Mouse (Mus musculus) limb, embryonic 10.5 days (tissue): ENCODE results near the gene Gpam. TPM values are rescaled to one million over a fixed set of nuclear protein-coding genes. Genes with fewer than 3 reads are reported as not detected.
A peak's percentile ranks its signal among the peaks of the same experiment; 100 is the strongest.
"Not testable (repeated sequence)": the region's sequence is repeated elsewhere in the genome, so short reads cannot be mapped to it uniquely, and the experiment has no call there.

Source experiments
- DNase-seq: peaks from one replicate; pipeline ENCODE4 v3.0.0-alpha.2; 2017; ENCODE audit warnings: low spot score
- H3K27ac ChIP-seq: fragments of 300-500 bp; sonication (generic); 2 replicates; pipeline ENCODE4 v1.5.1; 2016; ENCODE audit warnings: mild to moderate bottlenecking
- H3K27me3 ChIP-seq: fragments of 300-500 bp; sonication (generic); 2 replicates; pipeline ENCODE4 v1.6.1; 2016; ENCODE audit warnings: low read depth, mild to moderate bottlenecking; ENCODE audit not compliant: poor library complexity, severe bottlenecking
- H3K36me3 ChIP-seq: fragments of 300-500 bp; sonication (generic); 2 replicates; pipeline ENCODE4 v1.6.1; 2016; ENCODE audit warnings: mild to moderate bottlenecking, moderate library complexity
- H3K4me1 ChIP-seq: fragments of 300-500 bp; sonication (generic); 2 replicates; pipeline ENCODE4 v1.6.1; 2016
- H3K4me3 ChIP-seq: fragments of 300-500 bp; sonication (generic); 2 replicates; pipeline ENCODE4 v1.5.1; 2016; ENCODE audit warnings: mild to moderate bottlenecking, moderate library complexity
- H3K9me3 ChIP-seq: fragments of 300-500 bp; sonication (generic); replicated peaks from 2 replicates; pipeline ENCODE4 v1.6.1; 2016; ENCODE audit warnings: mild to moderate bottlenecking
- WGBS: fragments of 180-500 bp; shearing (Covaris S2); methylation state at CpG from one replicate; pipeline ENCODE4 v1.1.7; 2016; 5-methylcytosine and 5-hydroxymethylcytosine counted together
- polyA plus RNA-seq: library from polyadenylated mRNA; unstranded; fragments of >200 nt; fragmentation: Nextera tagmentation; extraction: Ambion mirVana; gene quantifications from 2 replicates; pipeline ENCODE4 v1.2.1, GENCODE M21; 2016

The Gpam gene
- polyA plus RNA-seq, 1 experiment from 2014 or later, result 15.8 TPM

DNA sequence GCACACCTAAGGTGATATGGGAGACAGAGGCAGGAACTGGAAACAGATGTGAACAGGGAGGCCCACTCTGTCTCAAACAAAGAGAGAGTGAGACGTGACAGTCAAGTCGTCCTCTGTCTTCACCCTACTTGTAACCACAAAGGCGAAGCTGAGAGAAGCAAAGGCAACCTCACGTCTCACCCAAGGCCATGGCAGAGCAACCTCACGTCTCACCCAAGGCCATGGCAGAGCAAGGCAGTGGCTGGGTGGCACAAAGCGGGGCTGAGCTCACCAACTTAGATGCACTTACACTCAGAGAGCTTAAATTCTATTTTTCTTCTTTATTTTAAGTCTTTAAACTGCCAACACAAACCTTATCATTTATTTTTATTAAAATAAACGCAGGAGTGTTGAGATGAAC is 30.0 kb upstream of the Gpam start:
- Histone ChIP-seq H3K4me3 (no peak overlapping the region), H3K27me3 (no peaks in the 10 kb centered on the region), H3K36me3 (no peaks in the 10 kb centered on the region), H3K27ac (no peak overlapping the region), H3K9me3 (no peaks in the 10 kb centered on the region), H3K4me1 (no peaks in the 10 kb centered on the region)
- no peak for DNase-seq
- WGBS, result 88% methylated on average over 7 of the region's 7 CpGs

DNA sequence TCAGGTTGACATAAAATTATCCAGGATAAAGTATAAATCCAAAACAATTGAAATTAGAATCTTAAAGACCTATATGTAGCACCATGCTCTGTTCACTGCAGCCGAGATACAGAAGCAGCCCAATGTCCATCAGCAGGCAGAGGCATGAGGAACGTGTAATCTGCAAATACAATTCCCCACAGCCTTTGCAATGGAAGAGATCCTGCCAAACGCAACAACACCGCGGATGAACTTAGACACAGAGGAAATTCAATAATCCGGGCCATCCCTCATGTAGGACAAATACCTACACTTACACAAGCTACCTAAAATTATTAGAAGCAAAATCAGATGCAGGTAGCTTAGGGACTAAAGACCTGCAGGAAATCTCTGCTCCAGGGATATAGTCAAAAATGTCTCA is 25.9 kb upstream of the Gpam start:
- no peaks in the 10 kb centered on the region for H3K27me3 ChIP-seq
- DNase-seq, result no peak
- WGBS, result 91% methylated on average over 6 of the region's 6 CpGs
- H3K4me3 ChIP-seq, result no peak overlapping the region
- H3K4me1 ChIP-seq, result peaks cover 6% of the 10 kb centered on the region; the same call in 1 of the 2 replicates
- no peaks in the 10 kb centered on the region for H3K36me3 ChIP-seq
- no peaks in the 10 kb centered on the region for H3K9me3 ChIP-seq
- H3K27ac ChIP-seq, result no peak overlapping the region

DNA sequence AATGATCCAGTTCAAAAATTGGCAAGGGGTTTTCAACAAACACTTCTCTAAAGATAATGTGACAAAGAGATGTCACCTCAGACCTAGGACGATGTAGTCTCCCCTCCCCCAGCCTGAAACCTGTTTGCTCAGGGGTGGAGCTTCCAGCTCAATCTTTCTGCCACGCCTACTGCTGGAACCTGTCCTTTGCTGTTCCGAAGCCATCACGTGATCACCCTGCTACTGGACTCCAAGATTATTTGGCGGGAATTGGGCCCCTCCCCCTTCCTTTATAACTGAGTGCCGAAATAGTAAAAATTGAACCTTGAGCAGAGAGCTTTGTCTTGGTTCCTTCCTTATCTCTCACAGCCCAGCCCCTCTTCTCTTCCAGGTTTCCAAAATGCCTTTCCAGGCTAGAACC is 25.2 kb upstream of the Gpam start:
- not testable (repeated sequence) for H3K4me3 ChIP-seq, H3K9me3 ChIP-seq
- WGBS, result 71% methylated on average over 6 of the region's 6 CpGs

DNA sequence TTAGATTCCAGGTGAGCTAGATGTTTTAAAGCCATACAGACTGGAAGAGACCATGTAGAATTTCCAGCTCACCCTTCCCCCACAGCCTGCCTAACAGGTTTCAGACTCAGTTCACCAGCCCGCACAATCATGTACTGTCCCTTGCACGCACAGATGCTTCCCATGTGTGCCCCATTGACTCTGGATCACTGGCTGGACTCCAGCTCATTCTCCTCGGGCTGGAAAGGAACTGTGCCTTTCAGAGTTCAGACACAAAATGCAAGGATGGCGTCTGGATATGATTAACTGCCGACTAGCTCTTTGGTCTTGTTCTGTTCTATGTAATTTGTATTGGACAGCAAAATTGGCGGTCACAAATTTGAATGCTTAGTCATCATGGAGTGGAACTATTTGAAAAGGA is 22.6 kb upstream of the Gpam start:
- DNase-seq, result no peak
- no peak overlapping the region for H3K4me3 ChIP-seq
- H3K9me3 ChIP-seq, result no peaks in the 10 kb centered on the region
- no peaks in the 10 kb centered on the region for H3K36me3 ChIP-seq
- H3K27ac ChIP-seq, result no peak overlapping the region
- 60% methylated on average over 6 of the region's 6 CpGs for WGBS
- H3K4me1 ChIP-seq, result peaks cover 9% of the 10 kb centered on the region
- H3K27me3 ChIP-seq, result no peaks in the 10 kb centered on the region

More for the DNA sequence above, 25.2 kb upstream of the Gpam start:
- H3K36me3 ChIP-seq, H3K27me3 ChIP-seq, H3K27ac ChIP-seq, H3K4me1 ChIP-seq, DNase-seq: not testable (repeated sequence)

DNA sequence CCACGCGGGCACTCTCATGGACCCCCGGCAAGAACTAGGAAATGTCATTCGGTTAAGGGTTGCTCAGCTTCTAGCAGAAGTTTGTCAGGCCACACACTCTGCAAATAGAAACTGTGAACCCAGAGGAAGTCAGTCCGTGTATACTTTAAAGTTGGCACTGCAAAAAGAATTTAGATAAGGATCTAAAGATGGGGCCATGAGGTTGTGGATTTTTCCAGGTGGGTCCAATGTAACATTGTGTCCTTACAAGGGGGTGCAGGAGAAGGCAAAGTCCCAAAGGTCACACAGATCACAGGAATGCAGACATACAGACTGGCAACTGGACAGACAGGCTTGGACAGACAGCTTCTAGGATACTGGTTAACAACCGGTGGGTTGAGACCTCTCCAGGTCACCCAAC is 21.1 kb upstream of the Gpam start:
- DNase-seq, result no peak
- peaks cover 23% of the 10 kb centered on the region for H3K4me1 ChIP-seq
- H3K27ac ChIP-seq, result no peak overlapping the region
- H3K27me3 ChIP-seq, result no peaks in the 10 kb centered on the region
- H3K4me3 ChIP-seq, result no peak overlapping the region
- 89% methylated on average over 6 of the region's 6 CpGs for WGBS
- no peaks in the 10 kb centered on the region for H3K9me3 ChIP-seq
- H3K36me3 ChIP-seq, result no peaks in the 10 kb centered on the region

DNA sequence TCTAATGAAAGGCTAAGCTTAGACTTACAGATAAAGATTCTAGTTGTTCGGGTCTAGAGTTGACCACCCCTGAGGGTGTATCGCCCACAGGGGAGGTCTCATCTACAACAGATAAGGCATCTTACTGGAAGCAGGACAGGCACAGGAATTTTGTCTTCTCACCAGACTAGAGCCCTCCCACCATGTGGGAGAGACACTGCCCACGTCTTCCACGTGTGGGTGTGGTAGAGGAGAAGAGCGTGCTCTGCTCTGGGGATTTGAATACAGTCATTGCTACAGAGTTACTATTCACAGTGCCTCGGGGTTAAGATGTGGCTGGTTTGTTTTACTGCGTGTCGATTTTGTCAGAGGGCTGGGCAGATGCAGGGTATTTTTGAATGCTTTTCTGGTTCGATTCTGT is 20.5 kb upstream of the Gpam start:
- no peaks in the 10 kb centered on the region for H3K36me3 ChIP-seq
- peaks cover 23% of the 10 kb centered on the region for H3K4me1 ChIP-seq
- no peak overlapping the region for H3K27ac ChIP-seq
- 81% methylated on average over 9 of the region's 9 CpGs for WGBS
- no peak for DNase-seq
- no peaks in the 10 kb centered on the region for H3K9me3 ChIP-seq
- no peak overlapping the region for H3K4me3 ChIP-seq
- H3K27me3 ChIP-seq, result no peaks in the 10 kb centered on the region

DNA sequence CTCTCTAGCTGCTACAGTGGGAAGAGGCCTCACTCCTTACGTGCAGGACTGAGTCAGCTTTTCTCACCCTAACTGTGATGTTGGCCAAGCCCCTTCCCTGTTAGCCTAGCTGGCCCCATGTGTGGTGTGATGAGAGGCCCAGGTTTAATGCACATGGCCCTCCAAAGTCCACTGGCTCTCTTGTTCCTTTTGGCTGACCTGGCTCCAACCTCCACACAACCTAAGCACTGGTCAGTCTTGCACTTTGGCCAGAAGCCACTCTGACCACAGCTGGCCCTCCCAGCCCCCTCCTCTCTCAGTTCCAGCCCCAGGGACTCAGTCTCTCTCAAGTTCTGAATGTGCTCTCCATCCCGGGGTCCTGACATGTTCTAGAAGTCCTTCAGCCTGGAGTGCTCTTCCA is 18.1 kb upstream of the Gpam start:
- H3K27me3 ChIP-seq, result no peaks in the 10 kb centered on the region
- no peak overlapping the region for H3K4me3 ChIP-seq
- 74% methylated on average over 2 of the region's 2 CpGs for WGBS
- peaks cover 23% of the 10 kb centered on the region for H3K4me1 ChIP-seq
- H3K9me3 ChIP-seq, result no peaks in the 10 kb centered on the region
- no peak for DNase-seq
- no peaks in the 10 kb centered on the region for H3K36me3 ChIP-seq
- no peak overlapping the region for H3K27ac ChIP-seq

DNA sequence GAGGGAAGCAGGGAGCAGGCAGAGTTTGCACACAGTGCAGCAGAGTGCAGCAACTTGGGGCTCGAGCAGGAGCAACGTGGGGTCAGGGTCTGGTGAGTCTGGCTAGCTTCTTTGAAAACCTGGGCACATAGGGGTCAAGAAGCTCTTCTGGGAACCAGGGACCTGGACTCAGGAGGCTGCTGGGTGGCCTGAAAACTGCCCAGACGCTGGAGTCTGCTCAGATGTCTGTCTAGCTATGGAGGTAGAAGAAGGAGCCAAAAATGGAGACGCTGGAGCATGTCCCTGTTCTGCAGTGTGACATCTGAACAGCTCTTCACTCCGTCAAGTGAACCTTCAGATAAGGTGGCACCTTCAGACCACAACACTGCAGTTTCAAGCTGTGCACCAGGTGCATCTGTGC is 17.7 kb upstream of the Gpam start:
- no peaks in the 10 kb centered on the region for H3K27me3 ChIP-seq
- no peak overlapping the region for H3K4me3 ChIP-seq
- H3K36me3 ChIP-seq, result no peaks in the 10 kb centered on the region
- 77% methylated on average over 5 of the region's 5 CpGs for WGBS
- H3K4me1 ChIP-seq, result peaks cover 23% of the 10 kb centered on the region
- H3K9me3 ChIP-seq, result no peaks in the 10 kb centered on the region
- peak overlapping the region; percentile 66 for H3K27ac ChIP-seq
- no peak for DNase-seq

DNA sequence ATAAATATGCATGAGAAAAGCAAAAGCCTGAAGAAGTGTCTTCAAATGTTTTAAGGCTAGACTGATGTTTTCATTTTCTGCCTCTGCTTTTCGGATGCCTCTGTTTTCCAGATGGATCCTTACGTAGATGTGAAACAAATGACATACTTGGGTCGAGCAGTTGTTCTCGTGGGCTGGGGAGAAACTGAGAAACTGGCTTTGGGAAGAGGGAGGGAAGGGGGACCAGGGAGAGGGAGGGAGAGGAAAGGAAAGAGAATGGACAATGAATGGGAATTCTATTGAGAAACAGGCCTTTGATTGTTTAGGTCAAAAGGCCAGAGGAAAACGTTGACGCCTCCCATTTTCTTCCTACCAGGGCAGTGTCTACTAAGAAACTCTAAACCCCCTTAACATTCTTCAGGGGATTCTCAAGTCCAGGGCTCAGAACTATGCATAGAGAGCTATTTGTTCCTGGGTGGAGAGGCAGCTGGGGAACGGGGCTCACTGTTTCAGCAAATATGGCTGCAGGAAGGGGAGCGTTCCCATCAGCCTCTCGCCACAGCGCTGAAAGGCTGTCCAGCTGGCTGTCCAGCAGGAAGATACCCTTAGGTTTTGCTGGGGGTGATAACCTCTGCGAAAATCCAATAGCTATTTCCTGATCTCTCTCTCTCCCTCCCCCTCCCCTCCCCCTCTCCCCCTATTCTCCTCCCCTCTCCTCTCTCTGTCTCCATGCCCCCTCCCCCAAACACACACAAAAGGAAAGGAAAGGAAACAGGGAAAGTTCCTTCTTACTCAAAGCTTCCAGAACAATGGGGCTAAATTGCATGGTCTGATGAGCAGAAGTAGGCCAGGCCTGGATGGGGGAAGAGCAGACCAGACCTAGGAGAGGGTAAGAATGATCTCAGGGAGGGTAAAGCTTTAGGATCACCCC is 16.6 kb upstream of the Gpam start:
- no peaks in the 10 kb centered on the region for H3K9me3 ChIP-seq
- WGBS, result 65% methylated on average over 11 of the region's 11 CpGs
- peaks cover 17% of the 10 kb centered on the region for H3K4me1 ChIP-seq
- no peak for DNase-seq
- H3K4me3 ChIP-seq, result no peak overlapping the region
- no peaks in the 10 kb centered on the region for H3K27me3 ChIP-seq
- no peaks in the 10 kb centered on the region for H3K36me3 ChIP-seq
- H3K27ac ChIP-seq, result peak overlapping the region; percentile 66

DNA sequence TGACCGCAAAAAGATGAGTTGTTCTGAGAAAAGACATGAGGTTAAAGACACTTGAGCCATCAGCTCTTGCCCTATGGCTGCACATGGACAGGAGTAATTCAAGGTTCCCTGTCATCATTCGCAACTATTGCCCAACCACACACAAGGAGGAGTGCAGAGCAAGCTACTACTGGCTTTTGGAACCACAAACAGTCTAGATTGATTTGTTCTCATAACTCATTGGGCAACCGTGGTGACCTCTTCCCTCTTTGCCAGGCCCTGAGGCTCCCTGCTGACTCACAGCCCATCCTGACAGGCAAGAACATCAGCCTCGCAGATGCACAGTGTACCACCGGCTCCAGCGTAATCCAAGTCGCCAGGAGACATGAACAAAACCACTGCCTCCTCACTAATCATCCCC is 12.3 kb upstream of the Gpam start:
- WGBS, result 87% methylated on average over 7 of the region's 7 CpGs
- no peaks in the 10 kb centered on the region for H3K36me3 ChIP-seq
- no peak for DNase-seq
- no peak overlapping the region for H3K27ac ChIP-seq
- no peak overlapping the region for H3K4me3 ChIP-seq
- H3K27me3 ChIP-seq, result no peaks in the 10 kb centered on the region
- H3K4me1 ChIP-seq, result peaks cover 13% of the 10 kb centered on the region
- no peaks in the 10 kb centered on the region for H3K9me3 ChIP-seq

DNA sequence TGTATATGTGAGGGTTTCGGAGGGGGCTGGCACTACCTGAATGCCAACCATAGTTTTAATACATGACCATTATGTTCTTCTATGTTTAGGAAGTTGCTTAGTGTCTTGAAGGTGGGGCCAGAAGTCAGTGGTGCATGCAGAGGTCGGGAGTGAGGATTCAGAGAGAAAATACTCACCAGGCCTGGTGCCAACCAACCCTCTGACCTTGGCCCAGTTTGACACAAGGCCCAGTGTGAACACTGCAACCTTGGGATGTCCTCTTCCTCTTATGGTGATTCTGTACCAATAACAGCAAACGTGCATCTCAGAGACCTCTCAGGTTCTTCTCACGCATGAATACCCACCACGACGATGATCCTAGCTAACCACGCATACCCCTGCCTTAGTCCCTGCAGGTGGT is 11.5 kb upstream of the Gpam start:
- Histone ChIP-seq H3K27me3 (no peaks in the 10 kb centered on the region), H3K9me3 (no peaks in the 10 kb centered on the region), H3K36me3 (no peaks in the 10 kb centered on the region), H3K4me1 (peaks cover 6% of the 10 kb centered on the region), H3K27ac (no peak overlapping the region), H3K4me3 (no peak overlapping the region)
- DNase-seq, result no peak
- WGBS, result 90% methylated on average over 7 of the region's 7 CpGs

DNA sequence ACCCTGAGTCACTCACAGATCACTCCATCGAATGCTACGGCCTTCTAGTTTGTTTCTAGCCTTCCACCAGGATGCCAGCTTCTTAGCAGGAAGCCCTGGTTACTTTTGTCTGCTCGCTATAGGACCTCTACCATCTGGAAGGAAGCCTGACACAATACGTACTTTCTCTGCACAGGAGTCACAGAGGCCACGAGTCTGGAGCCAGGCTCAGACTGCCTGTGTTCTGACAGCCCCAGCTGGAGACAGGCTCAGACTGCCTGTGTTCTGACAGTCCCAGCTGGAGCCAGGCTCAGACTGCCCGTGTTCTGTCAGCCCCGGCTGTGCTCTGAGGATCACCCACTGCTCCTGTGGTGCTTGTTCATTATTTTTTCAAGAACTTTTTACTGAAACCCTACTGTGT is 10.8 kb upstream of the Gpam start:
- Histone ChIP-seq H3K27me3 (no peaks in the 10 kb centered on the region), H3K27ac (no peak overlapping the region), H3K4me1 (0 out of 2 replicates have a peak, but pooled peaks cover 3% of the 10 kb centered on the region), H3K4me3 (no peak overlapping the region), H3K9me3 (no peaks in the 10 kb centered on the region), H3K36me3 (no peaks in the 10 kb centered on the region)
- WGBS, result 68% methylated on average over 7 of the region's 7 CpGs
- DNase-seq, result no peak

DNA sequence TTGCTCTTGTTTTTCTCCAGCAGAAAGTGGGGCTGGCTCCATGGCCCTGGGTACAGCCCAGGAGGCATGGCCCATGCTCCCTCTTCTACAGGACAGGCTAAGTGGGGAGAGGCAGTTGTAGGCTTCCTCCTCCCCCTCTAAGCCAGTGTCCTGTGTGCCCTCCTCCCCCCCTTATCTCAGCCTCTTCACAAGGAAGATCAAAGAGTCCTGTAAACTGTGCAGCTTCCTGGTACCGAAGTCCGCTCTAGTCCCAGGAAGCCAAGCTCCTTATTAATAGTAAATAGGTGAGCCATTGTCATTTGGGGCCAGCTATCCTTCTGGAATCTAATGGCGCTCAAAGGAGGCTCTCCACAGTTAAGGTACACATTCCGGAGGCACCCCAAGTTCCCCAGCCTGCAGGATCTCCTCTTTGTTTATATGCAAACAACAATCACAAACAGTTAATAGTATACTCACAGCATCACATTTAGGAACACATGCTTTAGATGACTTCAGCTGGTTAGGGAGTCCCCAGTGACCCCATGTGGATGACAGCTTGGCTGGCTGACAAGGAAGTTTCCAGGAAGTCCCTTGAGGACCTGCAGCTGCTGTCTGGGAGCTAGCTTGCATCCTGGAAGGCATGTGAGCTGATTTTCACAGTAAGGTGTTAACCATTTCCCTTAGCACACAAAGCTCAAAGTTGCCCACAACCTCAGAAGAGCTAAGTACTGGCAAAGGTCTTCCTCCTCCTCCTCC is 9.8 kb upstream of the Gpam start:
- Histone ChIP-seq H3K9me3 (no peaks in the 10 kb centered on the region), H3K27ac (no peak overlapping the region), H3K4me3 (no peak overlapping the region), H3K36me3 (no peaks in the 10 kb centered on the region), H3K4me1 (0 out of 2 replicates have a peak, but pooled peaks cover 3% of the 10 kb centered on the region), H3K27me3 (no peaks in the 10 kb centered on the region)
- no peak for DNase-seq
- WGBS, result 67% methylated on average over 4 of the region's 4 CpGs
